13 mouse cellular contexts compared by ENCODE assay signal in the genomic region with DNA sequence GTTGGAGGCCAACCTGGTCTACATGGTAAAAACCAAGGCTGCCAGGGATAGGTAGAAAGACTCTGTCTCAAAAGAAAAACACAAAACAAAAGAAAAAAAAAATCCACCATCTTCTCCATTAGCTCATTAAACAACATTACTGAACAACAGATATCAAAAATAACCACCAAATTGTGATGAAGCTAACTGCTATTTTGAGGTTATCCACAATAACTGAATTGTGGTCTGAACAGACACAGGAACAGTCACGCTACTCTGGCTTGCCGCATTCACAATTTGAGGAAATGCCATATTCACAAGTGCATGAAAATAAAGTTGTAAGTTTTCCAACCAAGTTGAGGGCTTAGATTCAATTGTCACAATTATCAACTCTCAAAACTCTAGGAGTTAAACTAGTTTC.
"Had no signal": no experiment of that assay in that cellular context is flagged by ENCODE, and none has a peak within 500 bp of the region (broad histone marks: within the 10 kb centered on the region; RNA-seq: fewer than 3 reads in every experiment).

No protein-coding gene starts in this region.

- DNase-seq: kidney, adult 2 months; kidney, postnatal 14 days; kidney, postnatal 4 days; liver; lung, adult 18-20 months; lung, postnatal 10 days; lung, postnatal 36 days; thymus, adult 2 months; thymus, postnatal 14 days; thymus, postnatal 4 days had no signal

- ATAC-seq: liver, embryonic 12.5 days; midbrain, embryonic 13.5 days; midbrain, embryonic 16.5 days had no signal
